Mouse (Mus musculus) ES-Bruce4 (cell line): Measurements from ENCODE around the gene Alkbh1.

ENCODE experiments used
- CTCF ChIP-seq: IDR thresholded peaks from one replicate; pipeline ENCODE4 v1.8.1; 2011; ENCODE audit warnings: low read depth, low read length
- POLR2A ChIP-seq: IDR thresholded peaks from one replicate; pipeline ENCODE4 v1.8.1; 2011; ENCODE audit warnings: low read length; ENCODE audit not compliant: insufficient read depth

DNA sequence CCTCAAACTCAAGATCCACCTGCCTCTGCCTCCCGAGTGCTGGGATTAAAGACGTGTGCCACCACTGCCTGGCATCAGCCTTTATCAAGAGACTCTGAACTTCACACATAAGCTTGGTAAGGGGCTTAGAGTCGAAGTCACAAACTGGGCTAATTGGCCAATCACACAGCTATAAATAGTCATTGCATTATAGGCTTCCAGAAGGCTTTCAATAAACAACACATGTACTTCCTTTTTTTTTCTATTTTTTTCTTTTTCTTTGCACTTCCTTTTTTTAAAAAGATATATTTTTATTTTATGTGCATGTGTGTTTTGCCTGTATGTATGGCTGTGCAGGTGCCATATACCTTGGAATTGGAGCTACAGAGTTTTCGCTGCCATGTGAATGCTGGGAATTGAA lies 28.5 kb downstream of the Alkbh1 start:
- TF ChIP-seq CTCF, result no peak
- TF ChIP-seq POLR2A, result no peak
